Mouse (Mus musculus): Measurements from ENCODE around the gene Vwa7. TPM values are rescaled to one million over a fixed set of nuclear protein-coding genes. Genes with fewer than 3 reads are reported as not detected.
"Not testable (repeated sequence)": the region's sequence is repeated elsewhere in the genome, so short reads cannot be mapped to it uniquely, and the experiment has no call there.

The Vwa7 gene
- polyA plus RNA-seq, 2 experiments from 2014 or later: 0.12 to 0.14 TPM

GRCm38 (mm10) chr17:35021842-35022477 lies 5.6 kb downstream of the Vwa7 start:
- ATAC-seq: no peak

GRCm38 (mm10) chr17:35022541-35023060 lies 6.2 kb downstream of the Vwa7 start:
- ATAC-seq: no peak

DNA sequence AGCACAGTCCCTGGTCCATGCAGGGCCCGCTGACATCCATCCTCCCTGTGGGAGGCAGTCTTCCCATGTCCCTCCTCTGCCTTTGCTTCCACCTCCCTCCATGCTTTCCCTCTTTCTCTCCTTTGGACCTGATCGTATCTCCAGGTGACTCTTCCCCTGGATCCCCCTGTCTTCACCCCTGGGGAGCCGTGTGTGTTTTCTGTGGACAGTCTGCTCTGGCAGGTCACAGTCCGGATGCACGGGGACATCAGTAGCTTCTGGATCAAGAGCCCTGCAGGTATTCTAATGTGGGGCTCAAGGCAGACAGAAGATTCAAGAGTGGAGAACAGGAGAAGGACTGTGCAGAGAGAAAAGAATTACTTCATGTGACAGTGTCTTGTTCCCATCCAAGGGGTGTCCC lies 6.8 kb downstream of the Vwa7 start:
- ATAC-seq: no peak

DNA sequence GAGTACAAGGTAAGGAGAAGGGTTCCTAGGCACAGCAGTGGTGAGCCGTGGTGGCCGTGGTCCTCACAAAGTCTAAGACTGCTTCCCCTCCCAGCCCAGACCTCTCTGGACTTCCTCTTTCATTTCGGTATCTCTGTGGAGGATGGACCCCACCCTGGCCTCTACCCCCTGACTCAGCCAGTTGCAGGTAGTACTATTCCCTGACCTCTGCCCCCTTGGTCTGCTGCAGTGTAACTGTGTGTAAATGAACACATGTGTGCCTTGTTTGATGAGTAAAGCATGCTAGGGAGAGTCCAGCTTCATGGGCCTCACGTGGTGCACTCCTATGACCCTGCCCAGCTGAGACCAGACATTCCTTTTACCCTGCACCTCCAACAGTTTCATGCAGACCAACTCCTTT lies 7.4 kb downstream of the Vwa7 start:
- ATAC-seq: no peak

- no peak for ATAC-seq
Measured at GRCm38 (mm10) chr17:35024261-35024660, 7.9 kb downstream of the Vwa7 start.

DNA sequence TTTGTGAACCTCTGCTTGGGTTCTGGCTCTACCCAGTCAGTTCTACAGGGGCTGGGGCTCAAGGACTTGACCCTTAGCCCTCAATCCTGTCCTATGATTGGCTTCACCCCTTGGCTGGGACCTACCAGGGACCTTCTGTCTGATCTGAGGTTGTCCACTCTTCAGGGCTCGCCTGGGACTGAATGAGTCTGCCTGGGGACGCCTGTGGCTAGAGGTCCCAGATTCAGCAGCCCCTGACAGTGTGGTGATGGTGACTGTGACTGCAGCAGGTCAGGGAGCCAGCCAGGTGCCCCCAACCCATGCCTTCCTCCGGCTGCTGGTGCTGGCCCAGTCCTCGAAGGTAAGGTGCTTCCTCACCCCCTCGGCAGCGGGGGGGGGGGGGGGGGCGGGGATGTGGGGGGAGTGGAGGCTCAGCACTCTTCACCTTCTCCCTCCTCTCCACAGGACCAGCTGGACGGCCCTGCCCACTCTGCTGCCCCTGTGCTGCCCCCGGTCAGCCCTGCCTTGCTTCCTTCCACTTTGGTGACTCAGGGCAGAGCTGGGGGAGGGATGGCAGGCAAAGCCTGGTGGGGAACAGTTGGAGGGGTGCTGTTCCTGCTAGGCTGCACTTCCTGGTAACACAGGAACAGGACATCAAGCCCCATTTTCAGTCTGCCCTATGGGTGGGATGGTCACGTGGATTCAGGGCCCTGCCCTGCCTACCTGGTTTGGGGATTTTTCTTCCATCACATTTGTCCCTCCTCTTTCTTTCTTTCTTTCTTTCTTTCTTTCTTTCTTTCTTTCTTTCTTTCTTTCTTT lies 8.5 kb downstream of the Vwa7 start:
- no peak for ATAC-seq

- ATAC-seq: no peak
Measured at GRCm38 (mm10) chr17:35026206-35026605, 9.8 kb downstream of the Vwa7 start.

DNA sequence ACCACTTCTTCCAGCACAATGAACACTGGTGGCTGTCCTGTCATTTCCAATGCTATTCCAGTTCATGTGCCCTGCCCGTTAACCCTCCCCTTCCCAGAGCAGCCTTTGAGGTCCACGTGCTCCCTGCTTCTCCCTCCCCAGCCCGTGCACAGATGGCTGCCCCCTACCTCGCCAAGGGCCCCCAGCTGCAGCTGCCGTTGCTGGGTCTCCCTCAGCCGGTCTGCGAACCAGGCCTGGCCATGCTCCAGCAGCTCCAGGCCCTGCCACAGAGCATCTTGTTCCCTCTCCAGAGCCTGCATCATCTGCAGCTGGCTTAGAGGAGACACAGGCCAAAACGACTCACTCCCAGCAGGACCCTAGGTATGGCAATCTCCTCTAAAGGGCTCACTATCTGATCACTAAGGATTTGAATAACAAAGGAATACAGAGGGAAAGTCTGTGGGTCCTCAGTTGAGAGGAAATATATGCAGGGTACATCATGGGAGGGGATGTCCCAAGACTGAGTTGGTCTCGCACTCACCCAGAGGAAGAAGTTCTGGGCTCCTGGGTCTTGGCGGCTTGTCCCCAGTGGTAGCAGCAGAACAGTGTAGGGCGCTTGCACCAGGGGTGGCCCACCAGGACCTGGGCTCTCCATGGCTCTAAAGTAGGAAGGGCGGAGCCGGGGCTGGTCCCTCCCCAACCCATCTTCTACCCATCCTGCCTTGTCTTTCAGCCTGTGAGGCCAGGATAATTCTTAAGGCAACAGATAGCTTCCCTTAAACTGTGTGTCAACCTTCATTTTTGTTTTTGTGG lies 11.1 kb downstream of the Vwa7 start, which contains the start of gene Sapcd1:
Sapcd1 (minus strand) TSS at position 740 of the 792 bp plus-strand sequence.
- ATAC-seq: peak; percentile 58

DNA sequence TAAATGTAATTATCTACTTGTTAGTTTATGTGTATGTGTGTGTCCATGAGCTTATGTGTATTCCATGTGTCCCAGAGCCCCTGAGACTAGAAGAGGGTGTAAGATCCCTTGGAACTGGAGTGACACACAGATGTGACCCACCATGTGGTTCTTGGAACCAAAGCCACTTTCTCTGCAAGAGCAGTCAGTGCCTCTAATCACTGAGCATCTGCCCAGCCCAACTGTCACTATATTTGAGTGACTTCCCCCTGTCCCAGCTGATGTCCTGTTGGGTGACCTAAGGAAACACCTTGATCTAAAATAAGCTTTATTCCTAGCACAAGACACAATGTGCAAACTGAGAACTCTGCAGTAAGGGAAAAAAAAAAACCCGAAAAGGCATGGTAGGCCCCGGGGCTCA lies 11.9 kb downstream of the Vwa7 start:
- no peak for ATAC-seq

DNA sequence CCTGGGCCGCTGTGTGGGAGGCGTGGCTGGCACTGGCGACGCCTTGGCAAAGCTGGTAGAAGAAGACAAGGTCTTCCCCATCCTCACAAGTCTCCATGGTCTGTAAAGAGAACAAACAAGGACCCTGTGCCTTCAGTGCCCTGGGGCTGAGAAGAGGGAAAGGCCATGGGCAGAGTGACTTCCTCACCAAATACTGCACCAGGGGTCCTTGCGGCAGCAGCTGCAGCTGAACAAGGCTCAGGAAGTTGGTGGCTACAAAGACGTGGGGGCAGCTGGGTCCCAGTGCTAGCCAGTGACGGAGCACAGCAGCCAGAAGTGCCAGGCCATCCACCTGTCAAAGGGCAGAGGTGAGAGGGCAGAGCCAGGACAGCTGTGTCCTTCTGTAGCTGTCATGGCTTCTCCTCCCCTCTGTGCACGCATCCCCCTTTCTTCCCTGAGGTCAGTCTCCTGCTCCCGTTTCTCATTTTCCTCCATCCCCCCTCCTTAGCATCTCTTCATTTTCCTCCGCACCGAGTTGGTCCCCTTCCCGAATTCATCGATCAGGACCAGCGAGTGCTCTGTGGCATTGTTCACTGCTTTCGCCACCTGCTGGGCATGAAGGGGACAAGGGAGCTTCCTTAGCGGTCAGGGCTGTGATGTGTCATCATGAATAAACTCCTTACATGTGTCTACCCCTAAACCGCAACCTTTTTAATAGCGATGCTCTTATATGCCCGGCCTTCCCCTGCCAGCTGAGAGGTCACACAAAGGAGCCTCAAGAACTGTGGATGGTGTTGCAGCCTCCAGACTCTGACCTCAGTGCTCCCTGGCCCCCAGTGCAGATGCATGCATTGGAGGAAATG lies 13.5 kb downstream of the Vwa7 start:
- ATAC-seq: no peak

DNA sequence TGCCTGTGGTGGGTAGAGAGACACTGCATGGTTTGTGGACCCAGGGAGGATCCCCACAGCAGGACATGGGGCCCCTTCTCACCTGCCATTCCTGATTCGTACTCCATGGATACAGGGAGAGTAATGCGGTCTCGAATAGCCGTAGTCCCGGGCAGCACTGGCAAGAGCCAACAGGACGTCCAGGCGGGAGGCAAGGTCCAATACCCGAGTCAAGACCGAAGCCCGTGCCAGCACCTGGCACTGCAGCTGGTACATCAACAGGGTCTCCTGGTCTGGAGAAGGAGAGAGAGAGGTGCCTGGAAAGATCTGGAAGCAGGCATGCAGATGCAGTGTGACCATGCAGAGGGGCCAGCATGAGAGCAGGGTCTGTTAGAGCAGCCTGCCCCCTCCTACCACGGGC lies 14.9 kb downstream of the Vwa7 start:
- ATAC-seq: no peak

DNA sequence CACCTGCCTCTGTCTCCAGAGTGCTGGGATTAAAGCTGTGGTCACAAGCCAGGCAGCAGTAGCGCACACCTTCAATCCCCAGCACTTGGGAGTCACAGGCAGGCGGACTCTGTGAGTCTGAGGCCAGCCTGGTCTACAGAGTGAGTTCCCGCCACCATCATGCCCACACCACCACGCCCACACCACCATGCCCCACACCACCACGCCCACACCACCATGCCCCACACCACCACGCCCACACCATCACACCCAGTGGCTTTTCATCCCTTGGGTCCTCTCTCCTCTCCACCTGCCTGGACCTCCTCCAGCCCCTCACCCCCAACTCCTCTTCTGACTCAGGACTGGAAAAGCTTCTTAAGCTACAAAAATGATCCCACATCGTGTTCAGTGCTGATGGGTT lies 15.5 kb downstream of the Vwa7 start:
- no peak for ATAC-seq

DNA sequence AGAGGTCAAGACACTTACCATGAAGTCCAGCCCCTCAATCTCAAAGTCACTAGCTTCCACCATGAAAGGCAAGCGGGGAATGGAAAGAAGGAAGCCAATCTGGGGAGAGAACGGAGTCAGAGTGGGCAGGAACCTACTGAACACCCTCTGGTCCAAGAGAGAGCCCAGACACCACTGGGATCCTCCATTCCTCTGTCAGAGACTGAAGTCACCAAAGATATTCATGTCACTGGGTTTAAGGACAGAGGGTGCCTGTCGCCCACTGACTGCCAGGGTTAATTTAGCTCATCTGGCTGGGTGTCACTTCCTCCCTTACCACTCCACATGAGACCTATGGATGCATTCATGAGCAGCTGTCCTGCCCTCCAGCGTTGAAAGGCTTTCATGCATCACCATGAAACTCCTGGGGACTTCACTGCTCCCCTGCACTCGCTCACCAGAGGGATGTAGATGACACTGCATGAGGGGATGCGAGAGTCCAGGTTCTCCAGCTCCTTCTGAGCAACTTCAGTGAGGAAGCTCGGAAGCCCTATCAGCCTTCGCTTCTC lies 16.0 kb downstream of the Vwa7 start:
- no peak for ATAC-seq

DNA sequence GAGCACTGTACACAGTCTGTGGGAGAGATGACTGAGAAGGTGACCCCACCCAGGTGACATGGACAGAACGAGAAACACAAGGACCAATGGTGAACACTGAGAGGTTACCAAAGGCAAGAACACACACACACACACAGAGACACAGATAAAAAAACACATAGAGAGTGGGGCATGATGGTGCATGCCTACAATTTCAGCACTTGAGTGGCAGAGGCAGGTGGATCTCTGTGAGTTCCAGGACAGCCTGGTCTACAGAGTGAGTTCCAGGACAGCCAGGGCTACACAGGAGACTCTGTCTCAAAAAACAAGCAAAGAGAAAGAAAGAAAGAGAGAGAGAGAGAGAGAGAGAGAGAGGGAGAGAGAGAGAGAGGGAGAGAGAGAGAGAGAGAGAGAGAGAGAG lies 17.3 kb downstream of the Vwa7 start:
- ATAC-seq: not testable (repeated sequence)

- no peak for ATAC-seq
Measured at GRCm38 (mm10) chr17:35034896-35035295, 18.5 kb downstream of the Vwa7 start.

DNA sequence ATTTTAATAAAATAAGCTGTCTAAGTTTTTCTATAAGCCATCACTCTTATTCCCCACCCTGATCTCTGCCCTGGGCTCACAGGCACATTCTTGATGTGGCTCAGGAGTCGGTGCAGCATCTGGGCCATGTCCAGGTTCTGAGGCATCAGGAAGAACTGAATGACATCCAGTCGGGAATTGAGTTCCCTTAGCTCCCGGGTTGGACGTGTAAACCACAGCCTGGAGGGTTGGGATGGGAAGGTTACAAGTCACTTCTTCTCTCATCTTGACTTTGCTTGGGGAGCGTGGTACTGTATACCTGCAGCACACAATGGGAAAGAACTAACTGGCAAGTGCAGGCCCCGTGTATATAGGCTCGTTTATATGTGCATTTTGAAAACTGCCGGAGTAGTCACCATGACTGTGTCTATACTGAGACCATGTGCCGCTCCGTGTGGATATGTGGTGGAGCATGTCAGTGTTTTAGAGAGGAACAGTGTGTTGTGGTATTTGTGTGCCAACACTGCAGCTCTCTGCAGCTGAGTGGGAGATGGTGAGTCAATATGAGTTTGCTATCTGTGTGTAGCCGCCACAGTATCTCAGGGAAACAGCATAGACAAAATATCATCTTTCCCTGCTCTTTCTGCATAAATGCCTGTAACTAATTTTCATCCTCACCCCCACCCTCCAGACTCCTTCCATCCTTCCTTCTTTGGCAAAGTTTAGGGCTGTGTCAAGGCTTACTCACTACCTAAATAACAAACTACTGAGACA lies 22.9 kb downstream of the Vwa7 start:
- ATAC-seq: no peak

DNA sequence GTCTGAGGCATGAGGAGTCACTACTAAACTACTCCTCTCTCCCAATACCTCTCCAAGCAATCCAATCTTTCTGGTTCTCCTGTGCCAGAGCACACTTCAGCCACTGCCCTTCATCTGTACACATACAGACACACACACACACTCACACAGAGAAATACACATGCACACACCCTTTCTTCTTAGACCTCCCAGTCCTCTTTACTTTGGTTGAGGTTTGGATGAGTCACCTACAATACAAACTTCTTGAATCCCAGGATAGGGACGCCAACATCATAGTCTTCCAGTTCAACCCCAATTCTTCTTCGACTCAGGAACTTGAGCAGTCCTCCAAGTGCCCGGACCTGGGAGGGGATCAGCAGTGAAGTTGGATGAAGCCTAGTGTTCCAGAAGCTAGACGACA lies 27.4 kb downstream of the Vwa7 start:
- ATAC-seq: no peak

DNA sequence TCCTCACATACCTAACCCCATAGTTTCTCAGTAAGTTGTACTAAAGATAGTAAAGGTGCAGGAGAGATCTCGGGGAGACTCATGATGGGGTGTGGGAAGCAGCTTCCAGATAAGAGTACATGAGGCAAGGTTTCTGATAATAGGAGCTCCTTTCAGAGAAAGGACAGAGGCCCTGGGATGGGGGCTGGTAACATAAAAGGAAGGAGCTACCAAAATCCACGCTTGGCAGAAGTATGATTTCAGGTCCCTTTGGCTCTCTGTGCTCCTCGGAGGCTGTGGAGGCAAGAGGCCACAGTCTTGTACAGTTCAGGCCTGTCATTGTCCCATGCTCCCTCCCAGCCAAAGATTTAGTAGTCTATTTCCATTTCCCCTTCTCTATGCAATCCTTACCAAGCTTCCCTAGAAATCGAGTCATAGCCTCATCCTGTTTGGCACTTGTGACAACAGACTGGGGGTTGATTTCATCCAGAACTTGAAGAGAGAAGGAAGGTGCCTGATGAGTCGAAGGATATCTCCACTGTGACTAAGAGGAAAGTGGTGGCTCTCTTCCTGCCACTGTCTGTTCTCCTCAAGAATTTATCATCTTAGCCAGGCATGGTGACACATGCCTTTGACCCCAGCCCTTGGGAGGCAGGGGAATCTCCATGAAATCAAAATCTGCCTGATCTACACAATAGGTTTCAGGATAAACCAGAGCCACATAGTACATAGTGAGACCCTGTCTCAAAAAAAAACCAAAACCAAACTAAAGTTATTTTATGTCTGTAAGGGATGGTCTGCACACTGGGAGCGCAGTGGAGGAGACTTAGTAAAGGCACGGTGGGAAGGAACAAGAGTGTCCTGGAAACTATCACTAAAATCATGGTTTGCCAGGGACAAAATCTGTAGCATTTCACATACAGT lies 28.8 kb downstream of the Vwa7 start:
- ATAC-seq: no peak

DNA sequence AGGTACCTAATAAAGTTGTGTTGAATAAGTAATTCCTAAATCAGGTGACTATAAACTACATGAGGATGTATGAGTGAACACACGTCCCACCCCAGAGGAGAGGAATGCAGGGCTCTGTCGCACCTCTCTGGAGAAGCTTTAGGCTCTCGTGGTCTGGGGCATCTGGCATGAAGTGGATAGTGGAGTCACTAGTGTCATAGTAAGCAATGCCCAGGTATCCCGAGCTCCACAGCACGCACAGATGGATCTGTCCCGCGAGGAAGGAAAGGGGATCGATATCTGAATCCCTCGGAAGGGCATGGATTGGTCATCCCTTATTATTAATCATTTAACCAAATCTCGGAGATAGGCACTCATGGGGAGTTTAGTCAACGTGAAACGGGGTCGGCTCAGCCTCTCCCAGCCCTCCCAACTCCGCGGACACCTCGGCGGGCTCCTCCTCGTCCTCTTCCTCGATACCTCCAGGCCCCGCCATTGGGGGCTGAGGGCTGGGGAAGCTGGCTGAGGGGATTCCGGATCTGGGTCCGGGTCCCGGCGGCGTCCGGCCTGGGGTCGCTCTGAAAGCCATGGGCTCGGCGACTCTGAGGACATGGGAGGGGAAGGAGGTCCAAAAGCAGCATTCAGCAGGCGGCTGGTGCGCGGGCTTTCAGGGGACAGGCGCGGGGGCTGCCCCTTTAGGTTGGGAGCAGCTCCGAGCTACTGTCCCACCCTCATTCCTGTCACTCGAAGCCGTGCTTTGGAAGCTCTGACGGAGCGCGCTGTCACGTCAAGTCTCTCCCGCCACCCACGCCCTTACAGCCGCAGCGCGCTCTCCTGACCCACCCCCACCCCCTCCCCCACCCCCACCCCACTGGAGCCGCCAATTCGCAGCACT lies 29.7 kb downstream of the Vwa7 start:
- no peak for ATAC-seq

All from CD4-positive, CD25-positive, alpha-beta regulatory T cell, adult 4 months (primary cell).